Mouse (Mus musculus) forebrain, embryonic 14.5 days (tissue): ENCODE measurements around the gene Cbfa2t2. TPM values are rescaled to one million over a fixed set of nuclear protein-coding genes. Genes with fewer than 3 reads are reported as not detected.
A peak's percentile ranks its signal among the peaks of the same experiment; 100 is the strongest.

ENCODE experiments used
- ATAC-seq: fragments of 200-750 bp; cut with Nextera tagmentation; 2 replicates; pipeline ENCODE4 v1.8.0; 2017; ENCODE audit warnings: mild to moderate bottlenecking, moderate library complexity
- DNase-seq: peaks from one replicate; pipeline ENCODE4 v3.0.0-alpha.2; 2015; ENCODE audit warnings: low spot score
- H3K27ac ChIP-seq: fragments of 300-500 bp; sonication (generic); 2 replicates; pipeline ENCODE4 v1.5.1; 2014; ENCODE audit warnings: low read depth, mild to moderate bottlenecking, control low read depth, low read length, moderate library complexity
- H3K27me3 ChIP-seq: fragments of 300-500 bp; sonication (generic); replicated peaks from 2 replicates; pipeline ENCODE4 v1.6.1; 2014; ENCODE audit warnings: low read length, control low read depth, mixed read lengths; ENCODE audit not compliant: control insufficient read depth, insufficient read depth
- H3K36me3 ChIP-seq: fragments of 300-500 bp; sonication (generic); 2 replicates; pipeline ENCODE4 v1.6.1; 2014; ENCODE audit warnings: low read length, control low read depth; ENCODE audit not compliant: control insufficient read depth, insufficient read depth
- H3K4me1 ChIP-seq: fragments of 300-500 bp; sonication (generic); 2 replicates; pipeline ENCODE4 v1.6.1; 2014; ENCODE audit warnings: antibody characterized with exemption, low read length, control low read depth; ENCODE audit not compliant: control insufficient read depth, insufficient read depth
- H3K4me2 ChIP-seq: fragments of 300-500 bp; sonication (generic); 2 replicates; pipeline ENCODE4 v1.6.1; 2014; ENCODE audit warnings: mild to moderate bottlenecking, control low read depth, low read length
- H3K4me3 ChIP-seq: fragments of 300-500 bp; sonication (generic); 2 replicates; pipeline ENCODE4 v1.5.1; 2014; ENCODE audit warnings: low read depth, low read length, control low read depth
- H3K9ac ChIP-seq: fragments of 300-500 bp; sonication (generic); 2 replicates; pipeline ENCODE4 v1.6.1; 2014; ENCODE audit warnings: mild to moderate bottlenecking, low read length, control low read depth, moderate library complexity
- H3K9me3 ChIP-seq: fragments of 300-500 bp; sonication (generic); replicated peaks from 2 replicates; pipeline ENCODE4 v1.6.1; 2016; ENCODE audit warnings: low read length, control low read depth, mixed read lengths; ENCODE audit not compliant: control insufficient read depth
- WGBS: fragments of 180-500 bp; shearing (Covaris S2); extraction: QIAGEN DNeasy Blood & Tissue Kit; methylation state at CpG from one replicate; pipeline ENCODE4 v1.1.7; 2014; 5-methylcytosine and 5-hydroxymethylcytosine counted together
- polyA plus RNA-seq: library from polyadenylated mRNA; unstranded; fragments of >200 nt; fragmentation: Nextera tagmentation; extraction: Ambion mirVana; gene quantifications from 2 replicates; pipeline ENCODE4 v1.2.1, GENCODE M21; 2014

Cbfa2t2 gene
- polyA plus RNA-seq, 1 experiment from 2014 or later: 51.9 TPM

- no peak overlapping the region for H3K4me3 ChIP-seq
- DNase-seq (no peak), ATAC-seq (no peak)
- no peak overlapping the region for H3K9ac ChIP-seq
- H3K27me3 ChIP-seq: no peaks in the 10 kb centered on the region
- peaks cover 10% of the 10 kb centered on the region for H3K4me1 ChIP-seq
- H3K4me2 ChIP-seq: no peak overlapping the region
- H3K36me3 ChIP-seq: 0 out of 2 replicates have a peak, but pooled peaks cover 5% of the 10 kb centered on the region
- H3K9me3 ChIP-seq: no peaks in the 10 kb centered on the region
- H3K27ac ChIP-seq: no peak overlapping the region
- 79% methylated on average over 1 of the region's 1 CpGs for WGBS
These were observed 17.8 kb downstream of the Cbfa2t2 start for GRCm38 (mm10) chr2:154454099-154454498.

- ATAC-seq: peak; percentile 60; the same call in 1 of the 2 replicates
These were observed 18.3 kb downstream of the Cbfa2t2 start for GRCm38 (mm10) chr2:154454605-154455004.

DNA sequence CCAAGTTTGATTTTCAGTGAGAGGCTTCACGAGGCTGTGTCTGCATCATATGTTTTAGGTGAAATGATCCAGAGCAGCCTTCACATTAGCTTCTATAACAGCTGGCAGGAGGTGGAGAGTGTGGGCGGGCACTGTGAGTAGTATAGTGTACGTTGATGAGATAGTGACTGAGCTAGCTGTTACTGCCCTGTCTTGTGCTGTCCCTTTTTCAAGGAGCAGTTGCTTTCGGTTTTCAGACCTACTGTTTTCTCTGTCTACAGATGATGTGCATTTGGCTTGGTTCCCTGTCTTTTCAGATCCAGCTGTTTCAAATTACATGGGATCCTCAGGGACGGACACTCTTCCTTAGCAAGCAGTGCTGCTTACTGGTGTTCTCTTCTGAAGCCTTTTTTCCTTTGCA lies 19.5 kb downstream of the Cbfa2t2 start:
- H3K9me3 ChIP-seq: no peaks in the 10 kb centered on the region
- H3K27ac ChIP-seq: peak overlapping the region; percentile 14; the same call in 1 of the 2 replicates
- 0 out of 2 replicates have a peak, but pooled peaks cover 5% of the 10 kb centered on the region for H3K36me3 ChIP-seq
- no peak overlapping the region for H3K4me3 ChIP-seq
- WGBS: 66% methylated on average over 5 of the region's 5 CpGs
- no peaks in the 10 kb centered on the region for H3K27me3 ChIP-seq
- H3K4me1 ChIP-seq: peaks cover 11% of the 10 kb centered on the region
- H3K4me2 ChIP-seq: no peak overlapping the region
- peak; percentile 37 for DNase-seq
- no peak for ATAC-seq
- no peak overlapping the region for H3K9ac ChIP-seq

More at GRCm38 (mm10) chr2:154454605-154455004, 18.3 kb downstream of the Cbfa2t2 start:
- no peak overlapping the region for H3K9ac ChIP-seq
- H3K27ac ChIP-seq: 0 out of 2 replicates have a peak overlapping the region, but pooled peaks have one; percentile 15
- H3K9me3 ChIP-seq: no peaks in the 10 kb centered on the region
- no peaks in the 10 kb centered on the region for H3K27me3 ChIP-seq
- 34% methylated on average over 3 of the region's 3 CpGs for WGBS
- H3K4me2 ChIP-seq: no peak overlapping the region
- H3K4me3 ChIP-seq: no peak overlapping the region
- H3K4me1 ChIP-seq: peaks cover 10% of the 10 kb centered on the region
- peak; percentile 59 for DNase-seq
- H3K36me3 ChIP-seq: 0 out of 2 replicates have a peak, but pooled peaks cover 5% of the 10 kb centered on the region

GRCm38 (mm10) chr2:154456621-154457020 lies 20.3 kb downstream of the Cbfa2t2 start:
- no peaks in the 10 kb centered on the region for H3K27me3 ChIP-seq
- peaks cover 14% of the 10 kb centered on the region for H3K4me1 ChIP-seq
- ATAC-seq: no peak
- H3K9ac ChIP-seq: no peak overlapping the region
- no peak overlapping the region for H3K4me3 ChIP-seq
- no peak overlapping the region for H3K27ac ChIP-seq
- H3K9me3 ChIP-seq: no peaks in the 10 kb centered on the region
- 0 out of 2 replicates have a peak, but pooled peaks cover 5% of the 10 kb centered on the region for H3K36me3 ChIP-seq
- DNase-seq: no peak
- no peak overlapping the region for H3K4me2 ChIP-seq

DNA sequence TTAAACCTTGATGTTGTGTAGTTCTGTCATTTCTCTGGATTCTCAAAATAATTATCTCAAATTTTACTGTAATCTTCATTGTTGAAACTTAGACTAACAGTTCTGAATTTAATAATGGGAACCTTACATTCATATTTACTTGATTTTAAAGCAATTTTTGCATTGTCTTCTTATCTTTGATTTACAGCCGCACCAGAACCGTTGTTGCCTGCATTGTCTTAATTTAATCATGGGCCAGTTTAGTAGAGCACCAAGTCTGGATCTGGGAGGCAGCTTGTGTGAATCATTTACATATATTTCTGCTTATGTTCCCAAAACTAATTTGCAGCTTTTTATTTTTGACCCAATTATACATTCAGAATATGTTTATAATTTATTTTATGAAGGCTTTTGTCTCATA lies 23.0 kb downstream of the Cbfa2t2 start:
- Histone ChIP-seq H3K27me3 (no peaks in the 10 kb centered on the region), H3K36me3 (0 out of 2 replicates have a peak, but pooled peaks cover 5% of the 10 kb centered on the region), H3K9ac (no peak overlapping the region), H3K9me3 (no peaks in the 10 kb centered on the region), H3K4me1 (peaks cover 12% of the 10 kb centered on the region), H3K27ac (peak overlapping the region; percentile 58; the same call in 1 of the 2 replicates), H3K4me2 (no peak overlapping the region), H3K4me3 (no peak overlapping the region)
- no peak for DNase-seq
- WGBS: 65% methylated on average over 2 of the region's 2 CpGs
- no peak; the same call in 1 of the 2 replicates for ATAC-seq

DNA sequence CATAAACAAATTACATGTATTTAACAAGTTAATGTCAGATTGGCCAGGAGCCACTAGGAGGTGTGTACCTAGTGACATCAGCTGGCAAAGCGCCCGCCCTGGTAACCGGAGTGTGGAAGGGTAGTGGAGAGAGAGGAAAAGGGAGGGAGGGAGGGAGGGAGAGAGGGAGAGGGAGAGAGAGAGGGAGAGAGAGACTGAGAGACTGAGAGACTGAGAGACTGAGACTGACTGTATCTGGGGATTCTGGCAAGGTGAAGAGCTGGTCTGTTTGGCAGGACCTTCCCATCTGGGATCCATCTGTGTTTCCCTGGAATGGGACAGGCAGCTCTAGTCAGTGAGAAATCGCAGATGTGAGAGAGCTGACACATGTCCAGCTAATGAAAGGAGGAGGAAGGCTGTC lies 23.6 kb downstream of the Cbfa2t2 start:
- WGBS: 36% methylated on average over 4 of the region's 4 CpGs
- Histone ChIP-seq H3K9me3 (no peaks in the 10 kb centered on the region), H3K9ac (no peak overlapping the region), H3K36me3 (0 out of 2 replicates have a peak, but pooled peaks cover 5% of the 10 kb centered on the region), H3K4me2 (no peak overlapping the region), H3K27ac (peak overlapping the region; percentile 58; the same call in 1 of the 2 replicates), H3K27me3 (no peaks in the 10 kb centered on the region), H3K4me3 (no peak overlapping the region), H3K4me1 (peaks cover 15% of the 10 kb centered on the region)
- DNase-seq: peak; percentile 91
- ATAC-seq: peak; percentile 93

DNA sequence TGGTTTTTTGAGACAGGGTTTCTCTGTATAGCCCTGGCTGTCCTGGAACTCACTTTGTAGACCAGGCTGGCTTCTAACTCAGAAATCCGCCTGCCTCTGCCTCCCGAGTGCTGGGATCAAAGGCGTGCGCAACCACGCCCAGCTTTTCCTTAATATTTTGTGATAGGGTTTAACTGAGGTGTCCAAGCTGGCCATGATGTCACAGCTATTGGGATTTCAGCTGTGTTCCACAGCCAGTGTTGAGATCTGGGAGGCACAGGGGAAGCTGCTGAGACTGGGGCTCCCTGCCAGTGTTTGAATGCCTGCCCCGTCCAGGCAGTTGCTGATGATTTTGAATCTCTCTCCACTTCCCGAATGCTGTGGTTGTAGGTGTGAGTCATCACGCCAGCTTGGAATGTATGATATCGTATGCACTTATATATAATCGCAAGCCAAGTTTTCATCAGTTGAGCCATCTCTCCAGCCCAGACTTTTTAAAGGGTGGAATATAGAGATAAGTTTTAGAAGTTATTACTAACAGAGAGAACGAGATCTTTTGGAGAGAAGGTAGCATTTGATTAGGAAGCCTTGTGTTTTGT lies 27.4 kb downstream of the Cbfa2t2 start:
- no peak for ATAC-seq
- WGBS: 89% methylated on average over 11 of the region's 11 CpGs

GRCm38 (mm10) chr2:154465914-154466335 lies 29.6 kb downstream of the Cbfa2t2 start:
- Histone ChIP-seq H3K27ac (peak overlapping the region; percentile 31; the same call in 1 of the 2 replicates), H3K9me3 (no peaks in the 10 kb centered on the region), H3K36me3 (no peaks in the 10 kb centered on the region), H3K27me3 (no peaks in the 10 kb centered on the region), H3K9ac (no peak overlapping the region), H3K4me1 (peaks cover 11% of the 10 kb centered on the region; the same call in 1 of the 2 replicates), H3K4me3 (no peak overlapping the region), H3K4me2 (no peak overlapping the region)
- DNase-seq: peak; percentile 73
- 32% methylated on average over 1 of the region's 1 CpGs for WGBS
- peak; percentile 86 for ATAC-seq

More for the DNA sequence above, 27.4 kb downstream of the Cbfa2t2 start:
- no peaks in the 10 kb centered on the region for H3K27me3 ChIP-seq
- no peak for DNase-seq
- H3K4me2 ChIP-seq: no peak overlapping the region
- 0 out of 2 replicates have a peak overlapping the region, but pooled peaks have one; percentile 21 for H3K27ac ChIP-seq
- H3K4me1 ChIP-seq: peaks cover 14% of the 10 kb centered on the region; the same call in 1 of the 2 replicates
- H3K4me3 ChIP-seq: no peak overlapping the region
- H3K9ac ChIP-seq: no peak overlapping the region
- no peaks in the 10 kb centered on the region for H3K9me3 ChIP-seq
- H3K36me3 ChIP-seq: no peaks in the 10 kb centered on the region

- H3K9ac ChIP-seq: no peak overlapping the region
- no peaks in the 10 kb centered on the region for H3K9me3 ChIP-seq
- H3K36me3 ChIP-seq: no peaks in the 10 kb centered on the region
- no peak overlapping the region for H3K4me2 ChIP-seq
- 90% methylated on average over 5 of the region's 5 CpGs for WGBS
- DNase-seq (no peak), ATAC-seq (no peak)
- H3K27ac ChIP-seq: no peak overlapping the region
- peaks cover 9% of the 10 kb centered on the region; the same call in 1 of the 2 replicates for H3K4me1 ChIP-seq
- no peak overlapping the region for H3K4me3 ChIP-seq
- no peaks in the 10 kb centered on the region for H3K27me3 ChIP-seq
These were observed 30.9 kb downstream of the Cbfa2t2 start for GRCm38 (mm10) chr2:154467139-154467538.
